Mouse (Mus musculus) forebrain, postnatal 0 days (tissue): ENCODE data around the gene Gm20479. TPM values are rescaled to one million over a fixed set of nuclear protein-coding genes. Genes with fewer than 3 reads are reported as not detected.

ENCODE experiments used
- ATAC-seq: fragments of 200-750 bp; cut with Nextera tagmentation; 2 replicates; pipeline ENCODE4 v1.8.0; 2017; ENCODE audit warnings: mild to moderate bottlenecking, moderate library complexity
- DNase-seq: peaks from one replicate; pipeline ENCODE4 v3.0.0-alpha.2; 2015
- H3K27ac ChIP-seq: fragments of 300-500 bp; sonication (generic); 2 replicates; pipeline ENCODE4 v1.5.1; 2014; ENCODE audit warnings: low read depth, mild to moderate bottlenecking, antibody characterized with exemption, low read length, moderate library complexity, mixed read lengths
- H3K27me3 ChIP-seq: fragments of 300-500 bp; sonication (generic); 2 replicates; pipeline ENCODE4 v1.6.1; 2014; ENCODE audit warnings: mild to moderate bottlenecking, low read length, mixed read lengths; ENCODE audit not compliant: insufficient read depth
- H3K36me3 ChIP-seq: fragments of 300-500 bp; sonication (generic); 2 replicates; pipeline ENCODE4 v1.6.1; 2014; ENCODE audit warnings: mild to moderate bottlenecking, moderate library complexity; ENCODE audit not compliant: insufficient read depth
- H3K4me1 ChIP-seq: fragments of 300-500 bp; sonication (generic); 2 replicates; pipeline ENCODE4 v1.6.1; 2014; ENCODE audit warnings: antibody characterized with exemption; ENCODE audit not compliant: insufficient read depth
- H3K4me2 ChIP-seq: fragments of 300-500 bp; sonication (generic); 2 replicates; pipeline ENCODE4 v1.6.1; 2014; ENCODE audit warnings: low read depth, mild to moderate bottlenecking, moderate library complexity
- H3K4me3 ChIP-seq: fragments of 300-500 bp; sonication (generic); 2 replicates; pipeline ENCODE4 v1.5.1; 2014; ENCODE audit warnings: low read depth, low read length, mixed read lengths
- H3K9ac ChIP-seq: fragments of 300-500 bp; sonication (generic); 2 replicates; pipeline ENCODE4 v1.6.1; 2014; ENCODE audit warnings: mild to moderate bottlenecking
- H3K9me3 ChIP-seq: fragments of 300-500 bp; sonication (generic); 2 replicates; pipeline ENCODE4 v1.6.1; 2016; ENCODE audit warnings: low read length
- CTCF ChIP-seq: sonication (generic); IDR thresholded peaks from 2 replicates; pipeline ENCODE4 v1.5.1; 2016; ENCODE audit warnings: antibody characterized with exemption, control low read depth, low read depth
- WGBS: fragments of 180-500 bp; shearing (Covaris S2); extraction: QIAGEN DNeasy Blood & Tissue Kit; methylation state at CpG from one replicate; pipeline ENCODE4 v1.1.7; 2014; 5-methylcytosine and 5-hydroxymethylcytosine counted together
- polyA plus RNA-seq: library from polyadenylated mRNA; unstranded; fragments of >200 nt; fragmentation: Nextera tagmentation; extraction: Ambion mirVana; gene quantifications from 2 replicates; pipeline ENCODE4 v1.2.1, GENCODE M21; 2015
- total RNA-seq: library from RNA; depleted of rRNA; stranded (reverse); fragments of >200 nt; gene quantifications from 2 replicates; pipeline ENCODE4 v1.2.3, GENCODE M21; 2014

Gene Gm20479
- total and polyA plus RNA-seq, 2 experiments from 2014 or later, result not detected

DNA sequence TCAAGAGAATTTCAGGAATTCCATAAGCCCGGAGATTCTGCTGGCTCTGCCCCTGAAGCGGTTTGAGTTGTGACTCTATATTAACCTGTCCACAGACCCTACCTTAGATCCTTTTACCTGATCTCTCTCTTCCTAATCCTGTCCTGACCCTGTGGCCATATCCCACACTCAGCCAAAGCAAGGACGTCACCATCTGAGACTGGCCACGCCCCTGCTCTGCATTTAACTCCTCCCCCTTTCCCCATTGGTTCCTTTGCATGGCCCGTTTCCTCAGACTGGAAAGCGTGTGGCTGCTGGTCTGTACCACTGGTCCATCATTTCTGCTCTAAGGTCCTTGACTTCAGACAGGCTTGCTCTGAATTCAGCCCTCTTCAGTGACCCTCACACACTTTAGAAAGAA is 11.8 kb downstream of the Gm20479 start:
- ATAC-seq, result no peak
- no peak for DNase-seq
- Histone ChIP-seq H3K9ac (no peak overlapping the region), H3K27me3 (no peaks in the 10 kb centered on the region), H3K36me3 (peaks cover 61% of the 10 kb centered on the region), H3K4me1 (no peaks in the 10 kb centered on the region), H3K4me3 (no peak overlapping the region), H3K27ac (no peak overlapping the region), H3K4me2 (no peak overlapping the region), H3K9me3 (no peaks in the 10 kb centered on the region)
- WGBS, result 25% methylated on average over 6 of the region's 6 CpGs
- TF ChIP-seq CTCF, result no peak

- peaks cover 41% of the 10 kb centered on the region for H3K36me3 ChIP-seq
- WGBS, result 46% methylated on average over 4 of the region's 4 CpGs
- H3K4me1 ChIP-seq, result peaks cover 7% of the 10 kb centered on the region; the same call in 1 of the 2 replicates
- H3K27ac ChIP-seq, result no peak overlapping the region
- DNase-seq (no peak), ATAC-seq (no peak)
- no peak overlapping the region for H3K9ac ChIP-seq
- H3K4me2 ChIP-seq, result no peak overlapping the region
- H3K27me3 ChIP-seq, result 0 out of 2 replicates have a peak, but pooled peaks cover 1% of the 10 kb centered on the region
- peak; percentile 35 for TF ChIP-seq CTCF
- no peak overlapping the region for H3K4me3 ChIP-seq
- H3K9me3 ChIP-seq, result no peaks in the 10 kb centered on the region
Measured at GRCm38 (mm10) chr7:27342595-27342994, 14.6 kb downstream of the Gm20479 start.

DNA sequence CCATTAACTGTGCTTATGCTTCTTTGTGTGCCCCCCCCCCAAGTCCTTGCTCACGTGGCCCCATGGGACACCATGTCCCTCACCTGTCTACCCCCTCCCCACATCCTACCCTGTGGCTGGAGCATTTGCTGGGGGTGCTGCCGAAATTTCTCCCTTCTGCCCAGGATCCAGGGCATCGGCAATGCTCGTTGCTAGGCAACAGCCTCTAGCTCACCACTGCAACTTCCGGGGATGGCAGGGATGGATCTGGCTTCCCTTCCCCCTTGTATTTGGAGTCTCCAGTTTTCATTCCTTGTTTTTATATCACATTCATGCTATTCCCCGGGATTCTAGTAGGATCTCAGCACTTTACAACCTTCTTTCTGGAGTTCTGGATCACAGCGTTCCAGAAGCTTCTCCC is 17.7 kb downstream of the Gm20479 start:
- DNase-seq (peak; percentile 83), ATAC-seq (peak; percentile 80)
- H3K4me2 ChIP-seq, result peak overlapping the region; percentile 48
- WGBS, result 18% methylated on average over 7 of the region's 7 CpGs
- H3K9me3 ChIP-seq, result no peaks in the 10 kb centered on the region
- peaks cover 13% of the 10 kb centered on the region for H3K27me3 ChIP-seq
- peaks cover 18% of the 10 kb centered on the region; the same call in 1 of the 2 replicates for H3K4me1 ChIP-seq
- H3K36me3 ChIP-seq, result peaks cover 22% of the 10 kb centered on the region
- peak overlapping the region; percentile 29 for H3K4me3 ChIP-seq
- TF ChIP-seq CTCF, result no peak
- H3K9ac ChIP-seq, result peak overlapping the region; percentile 45
- peak overlapping the region; percentile 73 for H3K27ac ChIP-seq

GRCm38 (mm10) chr7:27339114-27339513 is 18.1 kb downstream of the Gm20479 start:
- Histone ChIP-seq H3K9me3 (no peaks in the 10 kb centered on the region), H3K27me3 (peaks cover 17% of the 10 kb centered on the region), H3K4me1 (peaks cover 18% of the 10 kb centered on the region; the same call in 1 of the 2 replicates), H3K36me3 (peaks cover 19% of the 10 kb centered on the region), H3K4me2 (peak overlapping the region; percentile 48), H3K27ac (peak overlapping the region; percentile 73), H3K9ac (peak overlapping the region; percentile 45), H3K4me3 (peak overlapping the region; percentile 29)
- WGBS, result 49% methylated on average over 4 of the region's 4 CpGs
- ATAC-seq, result peak; percentile 26
- no peak for TF ChIP-seq CTCF
- DNase-seq, result peak; percentile 42

DNA sequence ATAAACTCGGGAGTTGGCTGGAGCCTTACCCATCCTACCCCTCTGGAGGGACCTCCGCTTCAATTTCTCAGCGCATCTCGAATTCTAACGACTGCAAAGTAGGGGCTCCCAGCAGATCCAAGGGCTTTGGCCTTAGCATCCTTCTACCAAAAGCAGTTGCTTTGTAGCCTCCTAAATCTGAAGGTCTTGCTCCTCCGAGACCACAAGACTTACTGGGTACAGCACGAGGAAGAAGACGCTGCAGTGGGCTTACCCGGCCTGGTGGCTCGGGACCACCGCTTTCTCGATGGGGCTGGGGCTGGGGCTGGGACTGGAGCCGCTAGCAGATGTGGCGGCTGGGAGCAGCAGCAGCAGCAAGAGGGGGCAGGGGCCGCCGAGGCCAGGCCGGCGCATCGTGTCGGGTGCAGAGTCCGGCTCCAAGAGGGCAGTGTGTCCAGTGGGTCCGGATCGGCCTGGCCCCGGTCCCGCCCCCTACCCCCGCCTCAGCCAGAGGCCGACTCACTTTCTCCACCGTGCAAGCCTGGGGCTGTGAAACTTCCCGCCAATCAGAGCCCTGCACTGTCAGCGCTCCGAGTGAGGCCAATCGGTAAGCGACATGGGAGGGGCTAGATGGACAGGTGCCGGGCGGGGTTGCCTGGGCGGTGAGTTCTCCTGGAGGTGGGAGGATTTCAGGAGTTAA is 19.9 kb downstream of the Gm20479 start, which contains the start of gene Ltbp4:
Ltbp4 (minus strand) TSS at position 518 of the 679 bp plus-strand sequence.
- H3K9ac ChIP-seq, result peak within 1 kb of the TSS; percentile 28
- H3K9me3 ChIP-seq, result no peaks in the 10 kb centered on the region
- H3K36me3 ChIP-seq, result peaks cover 9% of the 10 kb centered on the region; the same call in 1 of the 2 replicates
- H3K27me3 ChIP-seq, result peaks cover 28% of the 10 kb centered on the region
- H3K4me1 ChIP-seq, result peaks cover 18% of the 10 kb centered on the region; the same call in 1 of the 2 replicates
- 5% methylated on average over 36 of the region's 36 CpGs for WGBS
- H3K27ac ChIP-seq, result no peak within 1 kb of the TSS
- no peak for ATAC-seq
- DNase-seq, result no peak
- peak within 1 kb of the TSS; percentile 25 for H3K4me3 ChIP-seq
- no peak for TF ChIP-seq CTCF
- H3K4me2 ChIP-seq, result peak within 1 kb of the TSS; percentile 48

GRCm38 (mm10) chr7:27335928-27336823 is 21.0 kb downstream of the Gm20479 start:
- H3K4me1 ChIP-seq, result peaks cover 18% of the 10 kb centered on the region; the same call in 1 of the 2 replicates
- ATAC-seq, result peak; percentile 86
- TF ChIP-seq CTCF, result peak; percentile 98
- H3K27ac ChIP-seq, result no peak overlapping the region
- peak overlapping the region; percentile 25 for H3K4me3 ChIP-seq
- no peaks in the 10 kb centered on the region for H3K9me3 ChIP-seq
- peak overlapping the region; percentile 48 for H3K4me2 ChIP-seq
- H3K9ac ChIP-seq, result peak overlapping the region; percentile 28; the same call in 1 of the 2 replicates
- H3K27me3 ChIP-seq, result peaks cover 39% of the 10 kb centered on the region
- no peaks in the 10 kb centered on the region for H3K36me3 ChIP-seq
- 4% methylated on average over 47 of the region's 47 CpGs for WGBS
- peak; percentile 94 for DNase-seq
